Mouse (Mus musculus) spleen, adult 2 months (tissue): ENCODE measurements at regions not wholly inside any gene's neighbourhood (a gene's known extent, or its start where the extent isn't known, plus 50 kb on each side); places are given as distances from the start of the nearest gene placed in this dataset.

Experiments
- CTCF ChIP-seq: fragments of 200-500 bp; IDR thresholded peaks from 2 replicates; pipeline ENCODE4 v1.5.1; 2011; ENCODE audit warnings: mild to moderate bottlenecking, inconsistent platforms; ENCODE audit not compliant: insufficient read depth, insufficient read length, insufficient replicate concordance; ENCODE audit errors: extremely low read depth
- POLR2A ChIP-seq: fragments of 200-500 bp; IDR thresholded peaks from 2 replicates; pipeline ENCODE4 v1.6.1; 2011; ENCODE audit warnings: low read depth, low read length, inconsistent platforms

DNA sequence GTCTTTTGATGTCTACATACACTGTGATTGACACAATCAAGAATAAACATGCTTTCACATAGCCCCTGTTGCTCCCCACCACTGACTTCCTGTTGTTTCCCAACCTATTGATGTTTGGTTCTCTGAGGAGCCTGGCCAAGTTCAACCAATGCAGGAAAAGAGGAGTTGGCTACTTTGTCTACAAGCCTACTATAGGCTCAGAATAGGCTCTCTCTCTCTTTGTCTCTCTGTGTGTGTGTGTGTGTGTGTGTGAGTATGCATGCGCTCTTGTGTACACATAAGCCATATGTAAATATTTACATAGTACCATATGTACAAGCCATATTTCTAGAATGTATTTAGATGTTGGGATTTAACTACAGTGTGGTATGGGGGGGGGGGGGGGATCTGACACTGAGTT, 222.6 kb downstream of the Tex36 start:
- TF ChIP-seq CTCF (no peak), POLR2A (no peak)
